ENCODE assay signal across 8 mouse cellular contexts in genomic region chr8:125568421-125568850, GRCm38 (mm10). TPM values are rescaled to one million over a fixed set of nuclear protein-coding genes. Genes with fewer than 3 reads are reported as not detected.
DNase-seq lines count a peak whose midpoint lies in the region; ATAC-seq and TF ChIP-seq lines count a peak whose summit lies in the region.

No protein-coding gene starts in this region.

- H3K27ac ChIP-seq in heart, embryonic 14.5 days (replicated peaks in 1 of 2; ENCODE audit: control insufficient read depth in 1 of 2, insufficient read depth in 1 of 2, low read depth in 2 of 2, low read length in 2 of 2): peak overlapping the region in 1 of 2 experiments; percentile 84; a peak in 2 of 4 replicates
- H3K27ac ChIP-seq in limb, embryonic 14.5 days (replicated peaks; ENCODE audit: low read depth, low read length): no peak overlapping the region
- no peak overlapping the region for H3K27ac ChIP-seq in midbrain, postnatal 0 days (ENCODE audit: low read depth, low read length)

- no peak for TF ChIP-seq POLR2A in limb, embryonic 14.5 days (IDR thresholded peaks at IDR 0.05; ENCODE audit: borderline replicate concordance, extremely low read depth, insufficient read depth, insufficient read length)

- H3K4me2 ChIP-seq in heart, embryonic 14.5 days (ENCODE audit: low read length): peak overlapping the region; percentile 97
- peak overlapping the region; percentile 94 for H3K4me2 ChIP-seq in limb, embryonic 14.5 days (replicated peaks; ENCODE audit: low read depth, low read length, severe bottlenecking)
- H3K4me2 ChIP-seq in midbrain, postnatal 0 days (ENCODE audit: low read depth, low read length, poor library complexity, severe bottlenecking): peak overlapping the region; percentile 85

- peak overlapping the region; percentile 95 for H3K9ac ChIP-seq in heart, embryonic 14.5 days (ENCODE audit: low read length)
- peak overlapping the region; percentile 72 for H3K9ac ChIP-seq in limb, embryonic 14.5 days (ENCODE audit: low read depth, low read length, severe bottlenecking)
- H3K9ac ChIP-seq in midbrain, postnatal 0 days (replicated peaks; ENCODE audit: low read length, poor library complexity, severe bottlenecking): peak overlapping the region; percentile 70

- H3K4me3 ChIP-seq in heart, embryonic 14.5 days (ENCODE audit: control insufficient read depth in 1 of 2, insufficient read depth in 1 of 2, low read depth in 1 of 2, low read length in 2 of 2): peak overlapping the region; percentile 79 to 94
- peak overlapping the region; percentile 71 for H3K4me3 ChIP-seq in limb, embryonic 14.5 days (replicated peaks; ENCODE audit: low read length)
- H3K4me3 ChIP-seq in midbrain, postnatal 0 days (ENCODE audit: low read depth, low read length): peak overlapping the region; percentile 79

- H3K9me3 ChIP-seq in heart, embryonic 14.5 days (ENCODE audit: control insufficient read depth, low read length): no peaks in the 10 kb centered on the region
- H3K9me3 ChIP-seq in limb, embryonic 14.5 days (ENCODE audit: control insufficient read depth, low read length): 0 out of 2 replicates have a peak, but pooled peaks cover 3% of the 10 kb centered on the region
- H3K9me3 ChIP-seq in midbrain, postnatal 0 days (ENCODE audit: low read length): no peaks in the 10 kb centered on the region

- no peaks in the 10 kb centered on the region for H3K27me3 ChIP-seq in heart, embryonic 14.5 days (ENCODE audit: control insufficient read depth, insufficient read depth, low read length)
- no peaks in the 10 kb centered on the region for H3K27me3 ChIP-seq in limb, embryonic 14.5 days (ENCODE audit: control insufficient read depth, insufficient read depth, low read length)
- H3K27me3 ChIP-seq in midbrain, postnatal 0 days (ENCODE audit: insufficient read depth, low read length): no peaks in the 10 kb centered on the region

- ATAC-seq in heart, embryonic 14.5 days (ENCODE audit: insufficient number of reproducible peaks, insufficient read depth, low FRiP score, low read depth): no peak
- no peak for ATAC-seq in limb, embryonic 14.5 days (ENCODE audit: low FRiP score, low read depth)
- no peak for ATAC-seq in midbrain, postnatal 0 days (ENCODE audit: low FRiP score)

- no peak for TF ChIP-seq CTCF in midbrain, postnatal 0 days (IDR thresholded peaks at IDR 0.05)

- H3K36me3 ChIP-seq in heart, embryonic 14.5 days (ENCODE audit: control insufficient read depth, insufficient read depth, low read length): no peaks in the 10 kb centered on the region
- no peaks in the 10 kb centered on the region for H3K36me3 ChIP-seq in limb, embryonic 14.5 days (ENCODE audit: control insufficient read depth, insufficient read depth, low read length)
- H3K36me3 ChIP-seq in midbrain, postnatal 0 days (ENCODE audit: insufficient read depth, low read length): no peaks in the 10 kb centered on the region

- WGBS in heart, embryonic 14.5 days: 1% methylated on average over 14 of the region's 14 CpGs
- WGBS in limb, embryonic 14.5 days: 3% methylated on average over 14 of the region's 14 CpGs
- under 1% methylated on average over 14 of the region's 14 CpGs for WGBS in midbrain, postnatal 0 days

- DNase-seq in adrenal gland, adult (ENCODE audit: inconsistent age in 2 of 2, low spot score in 1 of 2): peak; percentile 75 to 90
- no peak for DNase-seq in adrenal gland, postnatal 4 days (ENCODE audit: low spot score in 2 of 2)
- peak; percentile 16 for DNase-seq in thymus, postnatal 14 days
- DNase-seq in thymus, postnatal 0 days (ENCODE audit: low spot score): no peak
- no peak for DNase-seq in limb, embryonic 14.5 days (ENCODE audit: low spot score)
- DNase-seq in midbrain, postnatal 0 days (ENCODE audit: low spot score): peak; percentile 21
- DNase-seq in urinary bladder, adult 2 months (ENCODE audit: low spot score): no peak

- peaks cover 7 to 45% of the 10 kb centered on the region in 2 experiments for H3K4me1 ChIP-seq in heart, embryonic 14.5 days (ENCODE audit: control insufficient read depth in 2 of 2, insufficient read depth in 2 of 2, low read length in 2 of 2)
- H3K4me1 ChIP-seq in limb, embryonic 14.5 days (ENCODE audit: control insufficient read depth, insufficient read depth, low read length): peaks cover 17% of the 10 kb centered on the region
- 0 out of 2 replicates have a peak, but pooled peaks cover 3% of the 10 kb centered on the region for H3K4me1 ChIP-seq in midbrain, postnatal 0 days (ENCODE audit: insufficient read depth, low read length)

RNA-seq across cellular contexts. Expression of gene Sipa1l2, which starts 1.2 kb away (rescaled TPM):
- 10 to 100 TPM; 47.6 to 52.7 TPM for total RNA-seq in adrenal gland, postnatal 4 days (2021)
- 3.0 and 3.4 TPM in 2 replicates for polyA plus RNA-seq in thymus, postnatal 0 days (2015; fragmentation: Nextera tagmentation; extraction: Ambion mirVana)
- 17.8 and 18.0 TPM in 2 replicates for polyA plus RNA-seq in heart, embryonic 14.5 days (2014; fragmentation: Nextera tagmentation; extraction: Ambion mirVana)
- polyA plus RNA-seq in limb, embryonic 14.5 days (2012; rRNA removed): 21.6 and 24.8 TPM in 2 replicates
- 11.6 and 12.4 TPM in 2 replicates for polyA plus RNA-seq in limb, embryonic 14.5 days (2014; fragmentation: Nextera tagmentation; extraction: Ambion mirVana)
- 52.6 and 53.7 TPM in 2 replicates for total RNA-seq in midbrain, postnatal 0 days (2014; rRNA removed)
- 8.8 and 10.1 TPM in 2 replicates for polyA plus RNA-seq in midbrain, postnatal 0 days (2015; fragmentation: Nextera tagmentation; extraction: Ambion mirVana)
- 16.7 and 20.2 TPM in 2 replicates for polyA plus RNA-seq in urinary bladder, adult 2 months (2012; rRNA removed)

Comparison
In these comparisons a context has a peak if more than half of its experiments do, and no peak if none do; other contexts are left out.
1. DNase-seq: peak in adrenal gland, adult (2 of 2), thymus, postnatal 14 days (single experiment) and midbrain, postnatal 0 days (single experiment); none in adrenal gland, postnatal 4 days (0 of 2), thymus, postnatal 0 days (single experiment), limb, embryonic 14.5 days (single experiment) and urinary bladder, adult 2 months (single experiment).
2. Peak in every context shown above with its lines, with median percentiles within 50 percentile points of each other: H3K4me2 ChIP-seq, H3K4me3 ChIP-seq and H3K9ac ChIP-seq.